Mouse (Mus musculus) liver, embryonic 14.5 days (tissue): ENCODE results near the gene Wbp11. TPM values are rescaled to one million over a fixed set of nuclear protein-coding genes. Genes with fewer than 3 reads are reported as not detected.

Experiments
- ATAC-seq: fragments of 200-750 bp; cut with Nextera tagmentation; 2 replicates; pipeline ENCODE4 v1.8.0; 2017; ENCODE audit warnings: moderate number of reproducible peaks, mild to moderate bottlenecking, moderate library complexity; ENCODE audit not compliant: insufficient read depth
- DNase-seq, 3 experiments: peaks; one replicate each; pipeline ENCODE4 v3.0.0-alpha.2; 2012 to 2013; ENCODE audit warnings: low read depth in 3 of 3, low spot score in 3 of 3
- H3K27ac ChIP-seq: fragments of 300-500 bp; sonication (generic); 2 replicates; pipeline ENCODE4 v1.5.1; 2014; ENCODE audit warnings: moderate library complexity, mild to moderate bottlenecking, control low read depth, inconsistent platforms
- H3K27me3 ChIP-seq: fragments of 300-500 bp; sonication (generic); 2 replicates; pipeline ENCODE4 v1.6.1; 2014; ENCODE audit warnings: mild to moderate bottlenecking, low read length, moderate library complexity; ENCODE audit not compliant: control insufficient read depth, insufficient read depth
- H3K36me3 ChIP-seq: fragments of 300-500 bp; sonication (generic); replicated peaks from 2 replicates; pipeline ENCODE4 v1.6.1; 2014; ENCODE audit warnings: low read depth; ENCODE audit not compliant: control insufficient read depth, insufficient read depth
- H3K4me1 ChIP-seq, 2 experiments: fragments of 200-500 bp in 1 of 2; fragments of 300-500 bp in 1 of 2; sonication (generic) in 1 of 2; replicated peaks; 2 replicates each; pipeline ENCODE4 v1.6.1; 2012 to 2014; ENCODE audit warnings: antibody characterized with exemption in 1 of 2, inconsistent platforms in 1 of 2, low read length in 1 of 2; ENCODE audit not compliant: control insufficient read depth in 2 of 2, insufficient read depth in 2 of 2
- H3K4me2 ChIP-seq: fragments of 300-500 bp; sonication (generic); 2 replicates; pipeline ENCODE4 v1.6.1; 2014; ENCODE audit warnings: low read depth, mild to moderate bottlenecking, control low read depth, moderate library complexity
- H3K4me3 ChIP-seq, 2 experiments: fragments of 200-500 bp in 1 of 2; fragments of 300-500 bp in 1 of 2; sonication (generic) in 1 of 2; 2 replicates each; pipeline ENCODE4 v1.5.1; 2012 to 2014; ENCODE audit warnings: low read depth in 2 of 2, low read length in 2 of 2, mild to moderate bottlenecking in 2 of 2, control low read depth in 1 of 2, inconsistent platforms in 1 of 2, moderate library complexity in 1 of 2; ENCODE audit not compliant: insufficient read depth in 1 of 2
- H3K9ac ChIP-seq: fragments of 300-500 bp; sonication (generic); replicated peaks from 2 replicates; pipeline ENCODE4 v1.6.1; 2014; ENCODE audit warnings: mild to moderate bottlenecking, control low read depth, moderate library complexity
- H3K9me3 ChIP-seq: fragments of 300-500 bp; sonication (generic); 2 replicates; pipeline ENCODE4 v1.6.1; 2016; ENCODE audit warnings: low read length, mixed read lengths; ENCODE audit not compliant: control insufficient read depth
- CTCF ChIP-seq: IDR thresholded peaks from 2 replicates; pipeline ENCODE4 v1.5.1; 2016; ENCODE audit warnings: antibody characterized with exemption, low read depth, control low read depth
- EP300 ChIP-seq: IDR thresholded peaks from 2 replicates; pipeline ENCODE4 v1.6.1; 2016; ENCODE audit warnings: antibody characterized with exemption, low read depth
- WGBS: fragments of 180-500 bp; shearing (Covaris S2); extraction: QIAGEN DNeasy Blood & Tissue Kit; methylation state at CpG from one replicate; pipeline ENCODE4 v1.1.7; 2014; ENCODE audit not compliant: insufficient replicate concordance; 5-methylcytosine and 5-hydroxymethylcytosine counted together
- polyA plus RNA-seq, 2 experiments: library from polyadenylated mRNA; depleted of rRNA in 1 of 2; stranded (reverse) in 1 of 2; unstranded in 1 of 2; fragments of >200 nt; fragmentation: Nextera tagmentation in 1 of 2; extraction: Ambion mirVana in 1 of 2; gene quantifications; 2 replicates each; pipeline versions ENCODE4 v1.2.1 to v1.2.3; 2012 to 2014

The Wbp11 gene
- polyA plus RNA-seq, 2 experiments, result 37.6 to 51.3 TPM

- H3K4me3 ChIP-seq, result peak overlapping the region; percentile 65 to 78
- no peak for ATAC-seq
- TF ChIP-seq CTCF (0 out of 2 replicates have a peak, but pooled peaks have one; percentile 1), EP300 (no peak)
Measured at GRCm38 (mm10) chr6:136807395-136808013, 20.5 kb downstream of the Wbp11 start.

GRCm38 (mm10) chr6:136806819-136807218, 21.2 kb downstream of the Wbp11 start:
- Histone ChIP-seq H3K4me1 (peaks cover 38 to 44% of the 10 kb centered on the region in 2 experiments), H3K9ac (peak overlapping the region; percentile 78), H3K9me3 (no peaks in the 10 kb centered on the region), H3K36me3 (peaks cover 2% of the 10 kb centered on the region), H3K4me2 (peak overlapping the region; percentile 88), H3K27ac (peak overlapping the region; percentile 90), H3K4me3 (peak overlapping the region; percentile 12 to 78; a peak in 2 of 4 replicates), H3K27me3 (no peaks in the 10 kb centered on the region)
- 63% methylated on average over 5 of the region's 5 CpGs for WGBS
- ATAC-seq (no peak), DNase-seq (no peak)
- TF ChIP-seq EP300 (no peak), CTCF (no peak)

More at GRCm38 (mm10) chr6:136807395-136808013, 20.5 kb downstream of the Wbp11 start:
- DNase-seq, result no peak
- peak overlapping the region; percentile 90 for H3K27ac ChIP-seq
- peak overlapping the region; percentile 88 for H3K4me2 ChIP-seq
- no peaks in the 10 kb centered on the region for H3K27me3 ChIP-seq
- H3K9me3 ChIP-seq, result no peaks in the 10 kb centered on the region
- H3K9ac ChIP-seq, result peak overlapping the region; percentile 78
- peaks cover 9% of the 10 kb centered on the region for H3K36me3 ChIP-seq
- peaks cover 38 to 42% of the 10 kb centered on the region in 2 experiments for H3K4me1 ChIP-seq
- 32% methylated on average over 18 of the region's 18 CpGs for WGBS

DNA sequence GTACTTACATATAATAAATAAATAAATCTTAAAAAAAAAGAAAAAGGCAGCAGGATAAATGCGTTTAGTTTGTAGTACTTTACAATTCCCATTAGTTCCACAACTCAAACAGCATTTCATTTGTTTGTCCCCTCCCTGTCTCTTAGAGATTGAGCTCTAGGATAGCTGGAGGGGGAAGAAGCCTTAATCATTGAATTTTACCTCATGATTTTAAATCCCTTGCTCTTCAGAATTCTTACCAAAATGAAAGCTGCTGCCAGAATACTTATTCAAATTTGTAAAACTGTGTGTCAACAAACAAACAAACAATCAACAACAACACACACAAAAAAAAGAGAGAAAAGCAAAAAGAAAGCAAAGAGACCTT, 22.6 kb downstream of the Wbp11 start:
- ATAC-seq, result no peak
- no peaks in the 10 kb centered on the region for H3K36me3 ChIP-seq
- H3K9ac ChIP-seq, result peak overlapping the region; percentile 99
- H3K4me1 ChIP-seq, result peaks cover 44 to 52% of the 10 kb centered on the region in 2 experiments
- no peak for TF ChIP-seq EP300
- no peak for TF ChIP-seq CTCF
- H3K27ac ChIP-seq, result peak overlapping the region; percentile 100
- DNase-seq, result no peak
- WGBS, result 69% methylated on average over 1 of the region's 1 CpGs
- no peaks in the 10 kb centered on the region for H3K27me3 ChIP-seq
- H3K4me3 ChIP-seq, result peak overlapping the region in 1 of 2 experiments; percentile 80; a peak in 1 of 4 replicates
- H3K9me3 ChIP-seq, result no peaks in the 10 kb centered on the region
- H3K4me2 ChIP-seq, result peak overlapping the region; percentile 94

DNA sequence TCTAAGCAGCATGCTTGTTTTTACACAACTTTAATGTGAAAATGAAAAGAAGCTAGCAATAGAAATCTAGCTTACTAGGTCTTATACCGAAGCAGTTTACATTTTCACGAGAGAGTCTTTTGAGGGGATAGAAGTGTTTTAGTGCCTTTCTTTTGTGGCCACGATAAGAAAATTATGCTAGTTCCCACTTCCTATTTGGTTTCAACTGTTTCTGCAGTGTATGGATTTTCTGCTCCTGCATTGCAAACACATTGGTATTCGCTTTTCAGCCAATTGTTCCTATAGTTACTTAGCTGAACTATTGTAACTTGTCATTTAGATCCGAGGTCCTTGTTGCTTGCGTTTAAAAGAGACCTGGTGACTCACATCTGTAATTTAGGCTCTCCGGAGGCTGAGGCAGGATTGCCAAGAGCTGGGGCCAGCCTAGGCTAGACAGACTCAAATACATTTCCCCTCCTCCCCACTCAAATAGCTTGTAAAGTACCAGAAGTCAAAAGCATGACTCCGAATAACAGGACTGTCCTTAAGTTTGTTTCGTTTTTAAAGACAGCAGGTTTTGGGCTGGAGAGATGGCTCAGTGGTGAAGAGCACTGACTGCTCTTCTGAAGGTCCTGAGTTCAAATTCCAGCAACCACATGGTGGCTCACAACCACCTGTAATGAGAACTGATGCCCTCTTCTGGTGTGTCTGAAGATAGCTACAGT, 23.2 kb downstream of the Wbp11 start:
- H3K27ac ChIP-seq, result peak overlapping the region; percentile 100
- no peaks in the 10 kb centered on the region for H3K27me3 ChIP-seq
- peak in 2 of 3 experiments; percentile 36 to 44 for DNase-seq
- H3K9ac ChIP-seq, result peak overlapping the region; percentile 99
- TF ChIP-seq CTCF, result no peak; the same call in 1 of the 2 replicates
- no peak for TF ChIP-seq EP300
- peaks cover 38 to 47% of the 10 kb centered on the region in 2 experiments for H3K4me1 ChIP-seq
- H3K4me2 ChIP-seq, result peak overlapping the region; percentile 94
- peak overlapping the region; percentile 58 to 80 for H3K4me3 ChIP-seq
- no peaks in the 10 kb centered on the region for H3K9me3 ChIP-seq
- 8% methylated on average over 9 of the region's 9 CpGs for WGBS
- no peak for ATAC-seq
- H3K36me3 ChIP-seq, result no peaks in the 10 kb centered on the region
